Mouse (Mus musculus): ENCODE measurements at regions not wholly inside any gene's neighbourhood (a gene's known extent, or its start where the extent isn't known, plus 50 kb on each side); places are given as distances from the start of the nearest gene placed in this dataset.

DNA sequence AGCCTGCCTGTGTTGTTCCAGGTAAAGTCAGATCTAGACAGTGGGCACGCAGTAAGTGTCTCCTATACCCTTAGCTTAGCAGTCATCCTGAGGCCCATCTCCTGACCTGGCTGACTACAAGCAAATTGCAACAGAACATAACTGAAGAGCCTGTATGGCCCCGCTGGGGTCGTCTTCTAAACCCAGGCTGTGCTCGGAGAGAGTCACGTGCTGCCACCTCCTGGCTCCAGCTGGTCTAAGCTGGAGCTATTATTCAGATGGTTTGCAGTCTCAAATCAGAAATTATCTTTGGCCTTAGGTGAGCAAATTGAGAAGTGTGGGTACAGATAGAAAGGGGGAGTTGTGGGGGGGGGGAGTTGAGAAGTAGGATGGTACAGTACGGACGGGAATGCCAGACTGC, 115.5 kb upstream of the Ypel5 start:
- H3K4me1 ChIP-seq (ENCODE audit: control insufficient read depth, insufficient read depth, low read length), result no peaks in the 10 kb centered on the region
- TF ChIP-seq POLR2A (IDR thresholded peaks at IDR 0.05; ENCODE audit: borderline replicate concordance, insufficient read depth, low read length) (no peak), CTCF (IDR thresholded peaks at IDR 0.05; ENCODE audit: borderline replicate concordance, insufficient read depth, low read depth, low read length) (no peak)
- no peak for DNase-seq
- no peak overlapping the region for H3K4me3 ChIP-seq (replicated peaks; ENCODE audit: insufficient read depth, low read depth, low read length)
- H3K27me3 ChIP-seq (ENCODE audit: control insufficient read depth, insufficient read depth, low read length), result no peaks in the 10 kb centered on the region
- H3K27ac ChIP-seq (ENCODE audit: insufficient read depth, low read length), result no peak overlapping the region
- 53% methylated on average over 7 of the region's 7 CpGs for WGBS

DNA sequence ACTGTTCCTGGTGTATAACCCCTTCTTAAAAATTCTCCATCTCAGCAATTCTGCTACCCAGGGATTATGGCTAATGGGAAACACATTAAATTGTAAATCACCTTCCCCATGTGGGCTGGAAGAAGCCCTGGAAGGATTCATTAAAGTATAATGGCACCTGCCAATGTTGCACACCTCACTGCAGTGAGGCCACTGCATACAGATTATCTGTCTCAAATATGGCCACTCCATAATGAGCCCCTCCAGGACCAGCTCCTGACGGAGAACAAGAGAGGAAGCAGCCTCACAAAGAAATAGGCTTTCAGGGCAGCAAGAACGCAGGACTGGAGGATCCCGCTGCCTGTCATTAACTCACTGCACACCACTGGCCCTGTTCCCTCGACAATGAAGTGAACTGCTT, 115.2 kb upstream of the Alk start:
- TF ChIP-seq CTCF (IDR thresholded peaks at IDR 0.05; ENCODE audit: borderline replicate concordance, insufficient read depth, low read depth, low read length), result no peak
- no peak for TF ChIP-seq POLR2A (IDR thresholded peaks at IDR 0.05; ENCODE audit: borderline replicate concordance, insufficient read depth, low read length)
- 68% methylated on average over 4 of the region's 4 CpGs for WGBS
- H3K27me3 ChIP-seq (ENCODE audit: control insufficient read depth, insufficient read depth, low read length), result no peaks in the 10 kb centered on the region
- no peak overlapping the region for H3K27ac ChIP-seq (ENCODE audit: insufficient read depth, low read length)
- H3K4me1 ChIP-seq (ENCODE audit: control insufficient read depth, insufficient read depth, low read length), result no peaks in the 10 kb centered on the region
- H3K4me3 ChIP-seq (replicated peaks; ENCODE audit: insufficient read depth, low read depth, low read length), result no peak overlapping the region
- DNase-seq, result no peak

DNA sequence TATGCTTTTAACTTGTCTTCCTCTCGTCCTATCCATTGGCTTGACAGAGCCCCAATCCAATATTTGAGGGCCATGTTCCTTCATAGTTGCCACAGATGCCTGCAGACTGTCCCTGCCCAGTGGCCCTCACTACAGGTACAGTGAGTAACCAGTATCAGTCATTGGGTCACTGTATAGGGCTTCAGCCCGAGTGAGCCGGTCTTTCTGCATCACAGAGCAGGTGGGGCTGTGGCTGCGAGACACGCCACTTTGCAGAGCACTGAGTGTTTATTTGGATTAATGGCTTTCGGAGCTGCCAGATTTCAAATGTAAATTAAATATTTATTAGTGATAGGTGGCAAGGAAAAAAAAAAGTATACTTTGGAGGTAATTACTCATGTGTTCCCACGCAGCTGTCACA, 87.2 kb upstream of the Alk start:
- no peaks in the 10 kb centered on the region for H3K27me3 ChIP-seq (ENCODE audit: control insufficient read depth, insufficient read depth, low read length)
- H3K4me3 ChIP-seq (replicated peaks; ENCODE audit: insufficient read depth, low read depth, low read length), result no peak overlapping the region
- TF ChIP-seq CTCF (IDR thresholded peaks at IDR 0.05; ENCODE audit: borderline replicate concordance, insufficient read depth, low read depth, low read length) (no peak), POLR2A (IDR thresholded peaks at IDR 0.05; ENCODE audit: borderline replicate concordance, insufficient read depth, low read length) (no peak)
- WGBS, result 91% methylated on average over 7 of the region's 7 CpGs
- no peaks in the 10 kb centered on the region for H3K4me1 ChIP-seq (ENCODE audit: control insufficient read depth, insufficient read depth, low read length)
- no peak overlapping the region for H3K27ac ChIP-seq (ENCODE audit: insufficient read depth, low read length)
- DNase-seq, result no peak

DNA sequence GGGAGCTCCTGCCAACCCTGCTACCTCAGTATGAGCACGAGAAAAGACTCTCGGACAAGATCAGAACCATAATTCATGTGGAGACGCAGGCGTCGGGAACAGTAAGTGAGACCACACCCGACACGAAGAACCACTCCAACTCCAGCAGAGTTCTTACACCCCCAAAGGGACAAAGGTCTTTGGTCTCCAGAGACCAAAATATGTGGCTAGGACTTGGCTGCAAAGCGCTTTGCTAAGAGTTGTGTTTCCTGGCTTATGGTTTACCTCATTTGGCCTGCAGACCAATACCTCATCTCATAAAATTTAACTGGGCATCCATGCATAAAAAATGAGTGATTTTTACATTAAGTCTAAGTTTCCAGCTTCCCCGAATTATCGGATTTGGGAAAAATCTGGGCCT, 85.2 kb upstream of the Alk start:
- Histone ChIP-seq H3K27me3 (ENCODE audit: control insufficient read depth, insufficient read depth, low read length) (no peaks in the 10 kb centered on the region), H3K27ac (ENCODE audit: insufficient read depth, low read length) (no peak overlapping the region), H3K4me1 (ENCODE audit: control insufficient read depth, insufficient read depth, low read length) (no peaks in the 10 kb centered on the region), H3K4me3 (replicated peaks; ENCODE audit: insufficient read depth, low read depth, low read length) (no peak overlapping the region)
- WGBS, result 75% methylated on average over 10 of the region's 10 CpGs
- no peak for DNase-seq
- TF ChIP-seq CTCF (IDR thresholded peaks at IDR 0.05; ENCODE audit: borderline replicate concordance, insufficient read depth, low read depth, low read length) (no peak), POLR2A (IDR thresholded peaks at IDR 0.05; ENCODE audit: borderline replicate concordance, insufficient read depth, low read length) (no peak)

DNA sequence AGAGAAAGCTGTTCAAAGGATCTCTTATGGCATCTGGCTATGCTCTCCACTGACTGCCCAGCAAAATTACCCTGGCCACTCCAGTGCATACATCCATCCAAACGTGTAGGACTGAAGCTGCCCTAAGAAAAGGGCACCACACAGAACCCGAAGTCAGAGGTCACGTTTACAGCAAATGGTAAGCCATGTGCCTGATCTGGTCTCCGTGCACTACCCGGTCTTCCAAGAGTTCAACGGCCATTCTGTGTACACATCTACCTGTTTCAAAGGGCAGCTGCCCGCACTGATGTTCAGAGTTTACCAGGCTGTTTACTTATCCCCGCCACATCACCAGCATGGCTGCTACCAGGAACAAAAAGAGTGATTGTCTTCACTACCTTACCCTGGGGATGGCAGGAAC, 84.4 kb upstream of the Alk start:
- no peak for TF ChIP-seq CTCF (IDR thresholded peaks at IDR 0.05; ENCODE audit: borderline replicate concordance, insufficient read depth, low read depth, low read length)
- TF ChIP-seq POLR2A (IDR thresholded peaks at IDR 0.05; ENCODE audit: borderline replicate concordance, insufficient read depth, low read length), result no peak

DNA sequence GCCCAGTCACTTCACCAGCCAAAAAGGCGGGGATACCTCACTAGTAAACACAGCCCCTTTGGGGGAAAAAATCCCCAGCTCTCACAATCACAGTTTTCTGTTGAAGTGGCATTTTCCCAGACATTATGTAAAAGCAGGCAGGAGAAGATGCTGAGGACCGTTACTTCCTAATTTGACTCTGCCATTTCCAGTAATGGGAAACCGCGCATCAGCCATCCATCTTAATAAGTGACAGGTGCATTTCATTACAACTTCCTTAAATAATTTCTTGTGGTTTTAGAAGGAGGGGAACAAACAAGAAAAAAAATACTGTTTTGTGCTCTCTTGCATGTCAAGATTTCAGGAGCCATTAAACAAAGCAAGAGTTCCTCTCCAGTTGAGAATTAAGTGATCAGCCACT, 70.2 kb upstream of the Alk start:
- 85% methylated on average over 4 of the region's 4 CpGs for WGBS
- TF ChIP-seq POLR2A (IDR thresholded peaks at IDR 0.05; ENCODE audit: borderline replicate concordance, insufficient read depth, low read length) (no peak), CTCF (IDR thresholded peaks at IDR 0.05; ENCODE audit: borderline replicate concordance, insufficient read depth, low read depth, low read length) (no peak)
- Histone ChIP-seq H3K27me3 (ENCODE audit: control insufficient read depth, insufficient read depth, low read length) (no peaks in the 10 kb centered on the region), H3K4me3 (replicated peaks; ENCODE audit: insufficient read depth, low read depth, low read length) (no peak overlapping the region), H3K4me1 (ENCODE audit: control insufficient read depth, insufficient read depth, low read length) (no peaks in the 10 kb centered on the region), H3K27ac (ENCODE audit: insufficient read depth, low read length) (no peak overlapping the region)
- no peak for DNase-seq

More for the DNA sequence above, 84.4 kb upstream of the Alk start:
- Histone ChIP-seq H3K27ac (ENCODE audit: insufficient read depth, low read length) (no peak overlapping the region), H3K4me1 (ENCODE audit: control insufficient read depth, insufficient read depth, low read length) (no peaks in the 10 kb centered on the region), H3K4me3 (replicated peaks; ENCODE audit: insufficient read depth, low read depth, low read length) (no peak overlapping the region), H3K27me3 (ENCODE audit: control insufficient read depth, insufficient read depth, low read length) (no peaks in the 10 kb centered on the region)
- no peak for DNase-seq
- 93% methylated on average over 8 of the region's 8 CpGs for WGBS

DNA sequence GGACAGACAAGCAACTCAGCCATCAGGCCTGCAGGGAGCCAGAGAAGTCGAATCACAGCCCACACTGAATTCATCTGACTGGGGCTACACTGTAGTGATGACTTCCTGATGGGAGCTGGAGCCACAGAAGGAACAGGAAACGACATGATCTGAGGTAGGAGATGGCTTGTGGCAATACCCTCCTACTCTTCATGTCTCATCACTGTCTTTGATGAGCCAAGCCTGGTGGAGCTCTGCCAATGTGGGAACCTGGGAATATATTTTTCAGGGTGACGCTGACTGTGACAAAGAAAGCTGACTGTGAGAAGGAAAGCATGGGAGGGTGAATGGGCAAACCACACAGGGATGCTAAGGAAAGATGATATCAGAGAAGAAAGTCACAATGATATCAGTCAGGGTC, 67.6 kb upstream of the Alk start:
- 48% methylated on average over 3 of the region's 3 CpGs for WGBS
- Histone ChIP-seq H3K4me1 (ENCODE audit: control insufficient read depth, insufficient read depth, low read length) (no peaks in the 10 kb centered on the region), H3K27me3 (ENCODE audit: control insufficient read depth, insufficient read depth, low read length) (no peaks in the 10 kb centered on the region), H3K4me3 (replicated peaks; ENCODE audit: insufficient read depth, low read depth, low read length) (no peak overlapping the region), H3K27ac (ENCODE audit: insufficient read depth, low read length) (no peak overlapping the region)
- DNase-seq, result no peak
- no peak for TF ChIP-seq POLR2A (IDR thresholded peaks at IDR 0.05; ENCODE audit: borderline replicate concordance, insufficient read depth, low read length)
- TF ChIP-seq CTCF (IDR thresholded peaks at IDR 0.05; ENCODE audit: borderline replicate concordance, insufficient read depth, low read depth, low read length), result no peak

DNA sequence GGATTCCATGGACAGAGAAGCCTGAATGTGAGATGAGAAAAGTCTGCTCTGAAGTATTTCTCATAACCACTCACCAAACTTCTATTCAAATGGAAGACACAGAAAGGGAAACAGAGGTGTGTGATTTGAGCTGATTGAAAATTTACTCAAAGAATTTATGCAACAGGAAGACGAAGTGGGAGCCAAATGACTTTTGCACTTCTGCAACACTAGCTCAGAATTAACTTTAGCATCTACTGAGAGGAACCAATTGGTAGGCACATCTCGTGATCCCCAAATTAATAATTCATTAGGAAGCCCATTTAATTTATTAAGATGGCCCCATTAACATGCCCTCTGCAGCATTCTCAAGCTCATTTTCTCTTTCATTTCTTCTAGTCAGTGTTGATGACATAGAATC, 62.5 kb upstream of the Alk start:
- H3K4me3 ChIP-seq (replicated peaks; ENCODE audit: insufficient read depth, low read depth, low read length), result no peak overlapping the region
- no peak overlapping the region for H3K27ac ChIP-seq (ENCODE audit: insufficient read depth, low read length)
- DNase-seq, result no peak
- TF ChIP-seq CTCF (IDR thresholded peaks at IDR 0.05; ENCODE audit: borderline replicate concordance, insufficient read depth, low read depth, low read length) (no peak), POLR2A (IDR thresholded peaks at IDR 0.05; ENCODE audit: borderline replicate concordance, insufficient read depth, low read length) (no peak)
- H3K27me3 ChIP-seq (ENCODE audit: control insufficient read depth, insufficient read depth, low read length), result no peaks in the 10 kb centered on the region; the same call in 1 of the 2 replicates
- H3K4me1 ChIP-seq (ENCODE audit: control insufficient read depth, insufficient read depth, low read length), result no peaks in the 10 kb centered on the region
- WGBS, result 69% methylated on average over 2 of the region's 2 CpGs

Data from cerebellum, adult 2 months (tissue).